Mouse (Mus musculus) liver, postnatal 0 days (tissue): ENCODE data around the gene 2310034G01Rik.

Experiments used
- CTCF ChIP-seq: sonication (generic); IDR thresholded peaks from 2 replicates; pipeline ENCODE4 v1.5.1; 2016; ENCODE audit warnings: antibody characterized with exemption, low read depth
- EP300 ChIP-seq: IDR thresholded peaks from 2 replicates; pipeline ENCODE4 v1.6.1; 2016; ENCODE audit warnings: antibody characterized with exemption, low read depth, mild to moderate bottlenecking

GRCm38 (mm10) chr19:46338331-46338936, 11.7 kb downstream of the 2310034G01Rik start, which contains the start of gene Cuedc2:
- TF ChIP-seq CTCF (peak; percentile 75), EP300 (peak; percentile 74; the same call in 1 of the 2 replicates)
